Mouse (Mus musculus) embryonic fibroblast, embryonic 13.5 days (primary cell): Measurements from ENCODE around the gene Urad.

Experiments
- CTCF ChIP-seq: IDR thresholded peaks from 2 replicates; pipeline ENCODE4 v1.5.1; 2011; ENCODE audit warnings: mild to moderate bottlenecking, control low read depth, low read length, moderate library complexity, borderline replicate concordance; ENCODE audit not compliant: insufficient read depth
- POLR2A ChIP-seq: IDR thresholded peaks from 2 replicates; pipeline ENCODE4 v1.6.1; 2011; ENCODE audit warnings: low read depth, mild to moderate bottlenecking, control low read depth, low read length, moderate library complexity

DNA sequence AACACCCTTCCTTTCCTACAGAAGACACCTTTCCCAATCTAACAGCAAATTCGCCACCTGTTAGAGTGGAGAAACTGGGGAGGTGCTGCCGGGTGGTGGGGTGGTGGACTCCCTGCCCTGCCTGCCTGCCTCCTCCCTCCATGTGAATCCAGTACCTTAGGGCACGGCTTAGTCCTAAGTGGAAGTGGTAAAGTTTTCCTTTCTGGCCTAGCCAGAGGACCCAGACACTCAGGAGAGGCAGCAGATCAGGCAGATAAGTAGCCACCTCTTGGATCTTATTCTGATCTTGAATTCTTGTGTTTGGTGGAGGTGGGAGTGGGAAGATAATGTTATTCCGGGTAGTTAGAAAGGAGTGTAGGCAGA lies 22.3 kb downstream of the Urad start:
- TF ChIP-seq CTCF (no peak), POLR2A (no peak)
